Mouse (Mus musculus) CH12.LX (cell line): ENCODE measurements around the gene Tmprss3. TPM values are rescaled to one million over a fixed set of nuclear protein-coding genes. Genes with fewer than 3 reads are reported as not detected.

Experiments used
- DNase-seq: peaks from one replicate; pipeline ENCODE4 v3.0.0-alpha.2; 2013; ENCODE audit errors: extremely low read depth
- H3K27ac ChIP-seq: 2 replicates; pipeline ENCODE4 v1.5.1; 2012; ENCODE audit warnings: low read depth, mild to moderate bottlenecking, control low read depth, moderate library complexity; ENCODE audit not compliant: insufficient read depth
- H3K27me3 ChIP-seq: replicated peaks from 2 replicates; pipeline ENCODE3; 2012; ENCODE audit warnings: inconsistent platforms
- H3K36me3 ChIP-seq, 2 experiments: replicated peaks in 1 of 2; 2 replicates each; pipeline versions ENCODE3 to v1.6.1; 2012; ENCODE audit warnings: inconsistent platforms in 1 of 2, low read length in 1 of 2, mild to moderate bottlenecking in 1 of 2, mixed read lengths in 1 of 2, moderate library complexity in 1 of 2; ENCODE audit not compliant: control insufficient read depth in 1 of 2, insufficient read depth in 1 of 2
- H3K4me1 ChIP-seq, 2 experiments: 2 replicates each; pipeline ENCODE4 v1.6.1; 2012; ENCODE audit warnings: inconsistent platforms in 1 of 2, moderate library complexity in 1 of 2; ENCODE audit not compliant: insufficient read depth in 2 of 2, control insufficient read depth in 1 of 2
- H3K4me2 ChIP-seq: 2 replicates; pipeline ENCODE4 v1.6.1; 2012; ENCODE audit warnings: low read depth, mild to moderate bottlenecking, control low read depth; ENCODE audit not compliant: poor library complexity, insufficient read depth, severe bottlenecking
- H3K4me3 ChIP-seq, 3 experiments: fragments of 150-350 bp in 1 of 3; sonication (generic) in 1 of 3; replicated peaks in 1 of 3; 2 replicates each; pipeline versions ENCODE3 to v1.5.1; 2011 to 2012; ENCODE audit warnings: low read depth in 2 of 3, low read length in 2 of 3, mild to moderate bottlenecking in 2 of 3, moderate library complexity in 2 of 3, control low read depth in 1 of 3, improper control_type of control experiment in 1 of 3, inconsistent platforms in 1 of 3, mixed read lengths in 1 of 3; ENCODE audit not compliant: poor library complexity in 1 of 3
- H3K79me2 ChIP-seq: replicated peaks from 2 replicates; pipeline ENCODE4 v1.6.1; 2012; ENCODE audit warnings: mild to moderate bottlenecking, moderate library complexity; ENCODE audit not compliant: control insufficient read depth, poor library complexity, insufficient read depth, severe bottlenecking; ENCODE audit errors: extremely low read depth
- H3K9ac ChIP-seq: 2 replicates; pipeline ENCODE4 v1.6.1; 2012; ENCODE audit warnings: low read depth, mild to moderate bottlenecking, control low read depth, moderate library complexity; ENCODE audit not compliant: insufficient read depth
- H3K9me3 ChIP-seq: replicated peaks from 2 replicates; pipeline ENCODE3; 2012; ENCODE audit warnings: low read length, inconsistent platforms, mixed read lengths
- EP300 ChIP-seq: IDR thresholded peaks from 2 replicates; pipeline ENCODE4 v1.6.1; 2011; ENCODE audit warnings: low read length, improper control_type of control experiment
- ETS1 ChIP-seq: conservative IDR thresholded peaks from 2 replicates; pipeline ENCODE4 v1.6.1; 2012; ENCODE audit warnings: low read depth, mild to moderate bottlenecking, inconsistent platforms, low read length, improper control_type of control experiment, moderate library complexity
- GABPA ChIP-seq: IDR thresholded peaks from 2 replicates; pipeline ENCODE4 v1.6.1; 2012; ENCODE audit warnings: low read depth, low read length, improper control_type of control experiment, inconsistent platforms; ENCODE audit not compliant: insufficient replicate concordance
- HCFC1 ChIP-seq: IDR thresholded peaks from 2 replicates; pipeline ENCODE4 v1.6.1; 2012; ENCODE audit warnings: low read depth, mild to moderate bottlenecking, inconsistent platforms, low read length, improper control_type of control experiment
- IRF4 ChIP-seq: IDR thresholded peaks from 2 replicates; pipeline ENCODE4 v1.6.1; 2014; ENCODE audit warnings: low read depth, mild to moderate bottlenecking, inconsistent platforms, low read length, improper control_type of control experiment
- JUN ChIP-seq: IDR thresholded peaks from 2 replicates; pipeline ENCODE4 v1.6.1; 2011; ENCODE audit warnings: low read depth, mild to moderate bottlenecking, low read length, improper control_type of control experiment, moderate library complexity; ENCODE audit not compliant: insufficient read depth
- KAT2A ChIP-seq: IDR thresholded peaks from 2 replicates; pipeline ENCODE4 v1.6.1; 2012; ENCODE audit warnings: low read length, improper control_type of control experiment, inconsistent platforms; ENCODE audit not compliant: insufficient replicate concordance
- MAFK ChIP-seq: IDR thresholded peaks from 2 replicates; pipeline ENCODE4 v1.6.1; 2011; ENCODE audit warnings: low read length, improper control_type of control experiment; ENCODE audit not compliant: insufficient replicate concordance
- MEF2A ChIP-seq: IDR thresholded peaks from 2 replicates; pipeline ENCODE4 v1.6.1; 2014; ENCODE audit warnings: low read depth, mild to moderate bottlenecking, inconsistent platforms, low read length, improper control_type of control experiment, borderline replicate concordance
- MYC ChIP-seq: IDR thresholded peaks from 2 replicates; pipeline ENCODE4 v1.6.1; 2011; ENCODE audit warnings: low read depth, mild to moderate bottlenecking, improper control_type of control experiment, low read length
- NELFE ChIP-seq: IDR thresholded peaks from 2 replicates; pipeline ENCODE4 v1.6.1; 2011; ENCODE audit warnings: low read depth, low read length, improper control_type of control experiment
- NRF1 ChIP-seq: IDR thresholded peaks from 2 replicates; pipeline ENCODE4 v1.6.1; 2014; ENCODE audit warnings: low read depth, mild to moderate bottlenecking, inconsistent platforms, low read length, improper control_type of control experiment, moderate library complexity
- PAX5 ChIP-seq: IDR thresholded peaks from 2 replicates; pipeline ENCODE4 v1.6.1; 2012; ENCODE audit warnings: low read length, inconsistent platforms, mixed read lengths
- POLR2AphosphoS2 ChIP-seq: IDR thresholded peaks from 2 replicates; pipeline ENCODE4 v1.6.1; 2011; ENCODE audit warnings: low read depth, low read length, improper control_type of control experiment
- RAD21 ChIP-seq: IDR thresholded peaks from 2 replicates; pipeline ENCODE4 v1.6.1; 2011; ENCODE audit warnings: low read depth, mild to moderate bottlenecking, low read length, improper control_type of control experiment, moderate library complexity
- SIN3A ChIP-seq: IDR thresholded peaks from 2 replicates; pipeline ENCODE4 v1.6.1; 2012; ENCODE audit warnings: low read length, improper control_type of control experiment, inconsistent platforms
- TBP ChIP-seq: conservative IDR thresholded peaks from 2 replicates; pipeline ENCODE4 v1.6.1; 2011; ENCODE audit warnings: low read depth, low read length, improper control_type of control experiment
- USF2 ChIP-seq: conservative IDR thresholded peaks from 2 replicates; pipeline ENCODE4 v1.6.1; 2011; ENCODE audit warnings: low read depth, low read length, improper control_type of control experiment
- ZC3H11A ChIP-seq: IDR thresholded peaks from 2 replicates; pipeline ENCODE4 v1.6.1; 2012; ENCODE audit warnings: low read depth, mild to moderate bottlenecking, inconsistent platforms, low read length, improper control_type of control experiment
- dilution Hi-C: fragments of 300-500 bp; cut with MboI; formaldehyde crosslinking; loops from 2 replicates; pipeline ENCODE4 v1.14.3; 2020; ENCODE audit warnings: low sequenced_read_pairs; ENCODE audit not compliant: extremely low pct_unique_long_range_greater_than_20kb, extremely low pct_ligation_motif_present
- in situ Hi-C: fragments of 300-500 bp; cut with MboI; formaldehyde crosslinking; loops from 3 replicates; pipeline ENCODE4 v1.14.3; 2019; ENCODE audit warnings: low sequenced_read_pairs, low pct_ligation_motif_present, low pct_unique_long_range_greater_than_20kb, mixed read lengths
- polyA plus RNA-seq: library from polyadenylated mRNA; unstranded; fragments of >175 nt; gene quantifications from 2 replicates; pipeline ENCODE4 v1.2.1, GENCODE M21; 2012; ENCODE audit warnings: low read depth; ENCODE audit not compliant: insufficient read length
- total RNA-seq, 2 experiments: library from RNA; depleted of rRNA; stranded (reverse); fragments of 300-350 nt in 1 of 2; fragments of >200 nt in 1 of 2; gene quantifications; 2 replicates each; pipeline ENCODE4 v1.2.3; 2012 to 2014

The Tmprss3 gene
- total and polyA plus RNA-seq, 3 experiments = not detected

- Histone ChIP-seq H3K4me2 (no peak within 1 kb of the TSS), H3K27ac (no peak within 1 kb of the TSS), H3K27me3 (peaks cover 7% of the 10 kb centered on the region), H3K4me1 (peaks cover 0 to 6% of the 10 kb centered on the region in 2 experiments; a peak in 2 of 4 replicates), H3K79me2 (no peaks in the 10 kb centered on the region), H3K36me3 (no peaks in the 10 kb centered on the region), H3K9me3 (no peaks in the 10 kb centered on the region), H3K4me3 (no peak within 1 kb of the TSS), H3K9ac (no peak within 1 kb of the TSS)
- no peak for DNase-seq
- dilution Hi-C loops (no loop called here), in situ Hi-C loops (no loop called here)
- no peak for TF ChIP-seq MAFK
- no peak for TF ChIP-seq ETS1
- TF ChIP-seq SIN3A = no peak
- no peak for TF ChIP-seq NELFE
- no peak for TF ChIP-seq USF2
- TF ChIP-seq POLR2AphosphoS2 = no peak
- TF ChIP-seq, all 38 proteins: peak for 0
Observed at GRCm38 (mm10) chr17:31207771-31208334, 9.1 kb upstream of the Tmprss3 start, which contains the start of gene Ubash3a. TSS of gene Ubash3a (plus strand) at chr17:31207873.

DNA sequence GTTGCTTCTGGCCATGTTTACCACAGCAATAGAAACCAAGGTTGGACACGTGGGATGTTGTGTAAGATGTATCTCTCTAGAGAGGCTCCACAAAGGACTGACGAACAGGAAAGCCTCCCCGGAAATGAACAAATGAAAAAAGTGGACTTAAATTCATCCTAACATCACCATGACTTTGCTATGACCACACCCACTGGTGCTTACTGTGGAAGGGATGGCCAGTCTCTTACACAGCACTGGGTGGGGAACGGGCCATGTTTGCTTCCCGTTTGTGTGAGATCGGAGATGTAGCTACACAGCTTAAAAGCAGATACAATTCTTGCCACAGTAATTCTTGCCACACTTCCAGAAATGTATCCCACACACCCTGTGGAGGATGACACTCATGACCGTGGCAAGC is 2.5 kb downstream of the Tmprss3 start:
- TF ChIP-seq MEF2A (no peak), JUN (no peak), TBP (no peak), RAD21 (no peak), MYC (no peak), NRF1 (no peak), EP300 (no peak), GABPA (no peak), IRF4 (no peak), KAT2A (no peak), POLR2AphosphoS2 (no peak), ZC3H11A (no peak), PAX5 (no peak), HCFC1 (no peak)
- Histone ChIP-seq H3K4me2 (no peak overlapping the region), H3K27ac (no peak overlapping the region), H3K36me3 (no peaks in the 10 kb centered on the region), H3K27me3 (peaks cover 7% of the 10 kb centered on the region), H3K79me2 (no peaks in the 10 kb centered on the region), H3K4me1 (peaks cover 7 to 27% of the 10 kb centered on the region in 2 experiments; a peak in 2 of 4 replicates), H3K9ac (no peak overlapping the region), H3K4me3 (no peak overlapping the region), H3K9me3 (no peaks in the 10 kb centered on the region)
- dilution Hi-C loops = no loop called here
- no peak for DNase-seq
- in situ Hi-C loops = no loop called here
